Mouse (Mus musculus): Measurements from ENCODE around the gene Pnpla3. TPM values are rescaled to one million over a fixed set of nuclear protein-coding genes. Genes with fewer than 3 reads are reported as not detected.

Gene Pnpla3
- polyA plus RNA-seq, 1 experiment from 2014 or later = not detected

Other genes starting within 250 kb of the Pnpla3 start
- gene Efcab6, start 102.5 kb upstream of the Pnpla3 start, polyA plus RNA-seq (2018) = not detected in 3 replicates
- gene Sult4a1, start 62.1 kb upstream of the Pnpla3 start, polyA plus RNA-seq (2018) = not detected in 3 replicates
- gene Pnpla5, start 44.7 kb upstream of the Pnpla3 start, polyA plus RNA-seq (2018) = not detected in 3 replicates
- 34.7 to 49.7 TPM (median 46.2 TPM) in 3 replicates for gene Samm50, start 24.4 kb downstream of the Pnpla3 start, polyA plus RNA-seq (2018)
- 29.1 to 51.0 TPM (median 42.1 TPM) in 3 replicates for gene Parvb, start 64.2 kb downstream of the Pnpla3 start, polyA plus RNA-seq (2018)
- gene Parvg, start 156.2 kb downstream of the Pnpla3 start, polyA plus RNA-seq (2018) = 52.4 to 63.9 TPM (median 59.6 TPM) in 3 replicates

Data from macrophage (primary cell).